Mouse (Mus musculus) limb, embryonic 15.5 days (tissue): Measurements from ENCODE around the gene Stx8. TPM values are rescaled to one million over a fixed set of nuclear protein-coding genes. Genes with fewer than 3 reads are reported as not detected.

Source experiments
- ATAC-seq: fragments of 200-750 bp; cut with Nextera tagmentation; 2 replicates; pipeline ENCODE4 v1.8.0; 2017; ENCODE audit warnings: low read depth, moderate TSS enrichment; ENCODE audit not compliant: insufficient number of reproducible peaks, low FRiP score, low TSS enrichment
- H3K27ac ChIP-seq: fragments of 300-500 bp; sonication (generic); 2 replicates; pipeline ENCODE4 v1.5.1; 2015; ENCODE audit warnings: moderate library complexity, mild to moderate bottlenecking, inconsistent platforms
- H3K27me3 ChIP-seq: fragments of 300-500 bp; sonication (generic); 2 replicates; pipeline ENCODE4 v1.6.1; 2015; ENCODE audit warnings: inconsistent platforms
- H3K36me3 ChIP-seq: fragments of 300-500 bp; sonication (generic); 2 replicates; pipeline ENCODE4 v1.6.1; 2015; ENCODE audit warnings: inconsistent platforms
- H3K4me1 ChIP-seq: fragments of 300-500 bp; sonication (generic); 2 replicates; pipeline ENCODE4 v1.6.1; 2015; ENCODE audit warnings: inconsistent platforms
- H3K4me2 ChIP-seq: fragments of 300-500 bp; sonication (generic); 2 replicates; pipeline ENCODE4 v1.6.1; 2015; ENCODE audit warnings: mild to moderate bottlenecking, inconsistent platforms
- H3K4me3 ChIP-seq: fragments of 300-500 bp; sonication (generic); 2 replicates; pipeline ENCODE4 v1.5.1; 2015; ENCODE audit warnings: mild to moderate bottlenecking, inconsistent platforms
- H3K9ac ChIP-seq: fragments of 300-500 bp; sonication (generic); 2 replicates; pipeline ENCODE4 v1.6.1; 2015; ENCODE audit warnings: inconsistent platforms
- H3K9me3 ChIP-seq: fragments of 300-500 bp; sonication (generic); 2 replicates; pipeline ENCODE4 v1.6.1; 2016; ENCODE audit warnings: inconsistent platforms
- WGBS: fragments of 180-500 bp; shearing (Covaris S2); methylation state at CpG from one replicate; pipeline ENCODE4 v1.1.7; 2015; 5-methylcytosine and 5-hydroxymethylcytosine counted together
- polyA plus RNA-seq: library from polyadenylated mRNA; unstranded; fragments of >200 nt; fragmentation: Nextera tagmentation; extraction: Ambion mirVana; gene quantifications from 2 replicates; pipeline ENCODE4 v1.2.1, GENCODE M21; 2015

The Stx8 gene
- polyA plus RNA-seq, 1 experiment from 2014 or later: 64.4 TPM

DNA sequence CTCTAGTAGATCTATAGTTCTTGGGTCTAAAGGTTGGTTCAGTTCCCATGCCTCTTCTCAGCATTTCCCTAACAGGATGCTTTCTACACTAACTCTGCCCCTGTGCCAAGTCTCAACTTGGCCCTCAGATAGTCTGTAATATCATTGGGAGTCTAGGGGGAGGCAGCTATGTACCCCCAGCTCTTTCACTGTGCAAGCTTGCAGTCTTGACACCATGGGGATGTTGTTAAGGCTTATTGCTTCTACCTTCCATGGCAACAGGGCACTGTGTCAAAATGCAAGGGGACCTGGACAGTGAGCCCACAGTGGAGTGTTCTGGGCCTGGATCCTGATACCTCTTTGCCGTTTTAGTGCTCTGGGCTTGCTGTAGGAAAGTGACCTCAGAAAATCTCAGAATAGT lies 135.6 kb downstream of the Stx8 start:
- H3K27ac ChIP-seq: no peak overlapping the region
- H3K4me3 ChIP-seq: no peak overlapping the region
- no peaks in the 10 kb centered on the region for H3K36me3 ChIP-seq
- H3K9ac ChIP-seq: no peak overlapping the region
- 83% methylated on average over 1 of the region's 1 CpGs for WGBS
- no peaks in the 10 kb centered on the region for H3K4me1 ChIP-seq
- no peaks in the 10 kb centered on the region for H3K9me3 ChIP-seq
- H3K27me3 ChIP-seq: no peaks in the 10 kb centered on the region
- no peak for ATAC-seq
- H3K4me2 ChIP-seq: no peak overlapping the region

DNA sequence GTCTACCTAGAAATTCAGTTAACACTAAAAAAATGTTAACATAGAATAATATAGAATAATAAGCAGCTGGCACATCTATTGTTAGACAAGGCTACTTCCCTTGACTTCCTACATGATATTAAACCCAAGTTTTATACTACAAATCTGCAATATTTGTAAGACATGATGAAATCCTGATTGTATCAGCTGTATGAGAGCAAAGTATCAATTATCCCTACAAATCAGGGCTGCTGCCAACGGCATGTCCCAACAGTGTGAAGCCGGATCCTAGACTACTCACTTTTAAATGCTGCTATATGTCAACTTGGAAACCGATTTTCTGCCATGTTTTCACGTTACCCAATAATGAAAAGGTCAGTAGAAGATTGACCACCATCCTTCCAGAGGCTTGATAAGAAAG lies 137.5 kb downstream of the Stx8 start:
- H3K27me3 ChIP-seq: no peaks in the 10 kb centered on the region
- H3K36me3 ChIP-seq: no peaks in the 10 kb centered on the region
- no peak overlapping the region for H3K4me2 ChIP-seq
- no peaks in the 10 kb centered on the region for H3K9me3 ChIP-seq
- H3K4me3 ChIP-seq: no peak overlapping the region
- no peaks in the 10 kb centered on the region for H3K4me1 ChIP-seq
- no peak overlapping the region for H3K9ac ChIP-seq
- WGBS: 83% methylated on average over 4 of the region's 4 CpGs
- no peak overlapping the region for H3K27ac ChIP-seq
- ATAC-seq: no peak

DNA sequence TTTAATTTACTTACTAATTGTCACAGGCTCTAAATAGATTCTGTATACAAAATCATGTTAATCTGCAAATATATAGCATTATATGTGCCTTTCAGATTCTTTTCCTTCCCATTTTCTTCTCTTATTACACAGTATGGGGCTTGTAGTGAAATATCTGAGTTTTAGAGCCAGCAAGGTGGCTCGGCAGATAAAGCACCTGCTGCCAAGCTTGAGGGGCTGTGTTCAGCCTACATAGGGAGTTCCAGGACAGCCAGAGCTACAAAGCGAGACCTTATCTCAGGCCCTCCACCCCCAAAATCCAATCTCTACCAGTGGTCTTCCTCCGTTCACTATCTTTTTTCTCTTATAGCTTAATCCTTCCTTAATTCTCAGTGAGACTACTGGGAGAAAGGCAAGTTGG lies 140.1 kb downstream of the Stx8 start:
- Histone ChIP-seq H3K9me3 (no peaks in the 10 kb centered on the region), H3K4me1 (no peaks in the 10 kb centered on the region), H3K4me2 (no peak overlapping the region), H3K9ac (no peak overlapping the region), H3K36me3 (no peaks in the 10 kb centered on the region), H3K4me3 (no peak overlapping the region), H3K27me3 (no peaks in the 10 kb centered on the region), H3K27ac (no peak overlapping the region)
- 87% methylated on average over 3 of the region's 3 CpGs for WGBS
- no peak for ATAC-seq

DNA sequence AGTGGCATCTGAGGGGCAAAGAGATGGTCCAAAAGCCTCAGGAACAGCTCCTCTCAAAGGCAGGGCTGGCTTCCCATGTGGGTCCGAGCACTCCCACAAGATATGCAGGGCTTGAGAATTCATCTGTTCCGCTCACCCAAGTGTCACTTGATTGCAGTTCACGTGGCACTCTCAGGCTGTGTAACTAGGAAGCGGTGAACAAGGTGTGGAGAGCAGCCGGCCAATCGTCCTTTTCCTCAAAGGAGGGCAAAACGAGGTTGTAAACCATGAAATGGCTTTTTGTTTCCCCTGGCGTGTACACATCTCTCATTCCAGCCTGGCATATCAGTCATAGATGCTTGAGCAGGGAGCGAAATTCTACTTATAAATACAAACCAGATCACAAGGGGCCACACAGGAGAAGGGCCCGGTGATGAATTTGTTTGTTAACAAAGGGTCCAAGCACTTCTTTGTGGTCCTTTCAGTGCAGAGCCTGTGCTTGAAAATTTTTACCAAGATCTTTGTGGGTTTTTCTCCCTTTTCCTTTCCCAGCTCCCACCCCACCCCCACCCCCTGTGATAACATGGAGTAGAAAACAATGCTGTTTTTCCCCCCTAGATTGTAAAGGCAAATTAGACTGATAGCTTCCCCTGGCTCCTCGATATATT lies 147.6 kb downstream of the Stx8 start:
- Histone ChIP-seq H3K27ac (no peak overlapping the region), H3K4me2 (no peak overlapping the region), H3K27me3 (no peaks in the 10 kb centered on the region), H3K9ac (no peak overlapping the region), H3K36me3 (no peaks in the 10 kb centered on the region), H3K9me3 (no peaks in the 10 kb centered on the region), H3K4me1 (no peaks in the 10 kb centered on the region), H3K4me3 (no peak overlapping the region)
- ATAC-seq: no peak
- 43% methylated on average over 11 of the region's 11 CpGs for WGBS

DNA sequence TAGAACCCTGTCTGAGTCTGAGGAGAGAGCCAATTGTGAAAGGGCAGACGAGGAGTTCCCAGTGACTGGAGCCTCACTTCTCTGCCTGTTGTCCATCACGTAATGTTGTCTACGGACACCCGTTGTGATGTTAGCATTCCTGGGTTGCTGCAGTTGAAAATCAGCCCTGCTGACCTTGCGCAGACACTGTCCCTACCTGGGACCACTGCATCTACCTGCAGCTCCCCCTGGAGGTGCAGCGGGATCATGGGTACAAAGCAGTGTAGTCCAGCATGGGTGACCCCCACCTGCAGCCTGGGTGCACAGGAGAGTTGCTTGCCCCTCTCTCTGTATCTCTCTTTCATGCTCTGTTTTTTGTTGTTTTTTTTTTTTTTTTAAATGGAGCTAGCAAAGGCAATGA lies 148.2 kb downstream of the Stx8 start:
- WGBS: 43% methylated on average over 6 of the region's 6 CpGs
- H3K4me2 ChIP-seq: no peak overlapping the region
- H3K4me1 ChIP-seq: no peaks in the 10 kb centered on the region
- H3K9me3 ChIP-seq: no peaks in the 10 kb centered on the region
- H3K36me3 ChIP-seq: no peaks in the 10 kb centered on the region
- H3K4me3 ChIP-seq: no peak overlapping the region
- H3K27me3 ChIP-seq: no peaks in the 10 kb centered on the region
- no peak overlapping the region for H3K27ac ChIP-seq
- H3K9ac ChIP-seq: no peak overlapping the region
- ATAC-seq: no peak

DNA sequence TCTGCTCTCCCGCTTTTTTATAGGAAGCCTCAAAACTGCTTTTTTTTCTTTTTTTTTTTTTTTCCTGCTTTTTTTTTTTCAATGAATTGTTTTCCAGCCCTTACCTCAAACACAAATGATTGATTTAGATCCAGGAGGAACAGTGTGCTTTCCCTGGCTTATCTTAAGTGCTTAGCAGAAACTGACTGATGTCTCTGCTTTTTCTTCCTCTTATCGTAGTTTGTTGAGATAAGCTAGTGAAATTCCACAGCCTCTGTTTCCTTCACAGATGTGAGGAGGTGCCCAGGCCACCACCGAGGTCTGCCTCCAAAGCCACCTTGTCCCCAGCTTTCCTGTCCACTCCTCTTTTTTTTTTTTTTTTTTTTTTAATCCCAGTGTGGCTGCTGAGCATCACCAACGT lies 150.2 kb downstream of the Stx8 start:
- H3K27ac ChIP-seq: no peak overlapping the region
- no peak for ATAC-seq
- no peaks in the 10 kb centered on the region for H3K9me3 ChIP-seq
- H3K4me3 ChIP-seq: no peak overlapping the region
- H3K36me3 ChIP-seq: no peaks in the 10 kb centered on the region
- no peak overlapping the region for H3K9ac ChIP-seq
- 64% methylated on average over 4 of the region's 4 CpGs for WGBS
- no peaks in the 10 kb centered on the region for H3K27me3 ChIP-seq
- H3K4me1 ChIP-seq: peaks cover 6% of the 10 kb centered on the region
- H3K4me2 ChIP-seq: no peak overlapping the region

DNA sequence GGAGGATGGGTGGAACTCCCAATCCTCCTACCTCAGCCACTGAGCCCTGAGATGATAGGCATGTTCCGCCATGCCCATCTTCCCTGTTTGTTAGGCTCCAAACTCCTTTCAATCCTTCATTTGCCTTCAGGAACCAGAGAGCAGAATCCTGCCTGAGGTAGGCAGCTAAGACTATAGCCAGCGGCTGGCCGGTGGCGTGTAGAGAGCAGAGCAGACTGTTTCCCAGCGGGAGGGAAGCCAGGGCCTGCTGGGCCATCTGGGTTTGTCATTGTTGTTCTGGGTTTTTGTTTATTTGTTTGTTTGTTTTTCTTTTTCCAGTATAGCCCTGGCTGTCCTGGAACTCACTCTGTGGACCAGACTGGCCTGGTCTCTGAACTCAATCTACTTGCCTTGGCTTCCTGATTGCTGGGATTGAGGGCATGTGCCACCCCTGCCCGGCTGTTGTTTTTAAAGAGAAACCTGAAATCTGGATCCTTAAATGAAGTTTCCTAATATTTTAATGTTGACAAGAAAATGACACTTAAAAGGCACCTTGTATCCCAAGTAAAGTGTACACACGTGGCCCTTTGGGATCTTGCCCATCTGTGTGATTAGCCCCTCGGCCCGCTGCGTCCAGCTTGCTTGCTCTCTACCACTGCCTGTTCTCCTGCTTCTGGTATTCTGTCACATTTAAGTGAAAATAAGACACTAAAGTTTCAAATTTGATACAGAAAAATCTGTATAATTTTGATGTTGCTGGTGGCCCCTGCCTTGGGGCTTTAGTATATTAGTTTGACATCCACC lies 152.1 kb downstream of the Stx8 start:
- ATAC-seq: no peak
- no peak overlapping the region for H3K27ac ChIP-seq
- H3K4me2 ChIP-seq: no peak overlapping the region
- H3K4me1 ChIP-seq: peaks cover 10% of the 10 kb centered on the region
- H3K4me3 ChIP-seq: no peak overlapping the region
- H3K9ac ChIP-seq: no peak overlapping the region
- 93% methylated on average over 10 of the region's 10 CpGs for WGBS
- H3K27me3 ChIP-seq: no peaks in the 10 kb centered on the region
- no peaks in the 10 kb centered on the region for H3K9me3 ChIP-seq
- H3K36me3 ChIP-seq: no peaks in the 10 kb centered on the region

DNA sequence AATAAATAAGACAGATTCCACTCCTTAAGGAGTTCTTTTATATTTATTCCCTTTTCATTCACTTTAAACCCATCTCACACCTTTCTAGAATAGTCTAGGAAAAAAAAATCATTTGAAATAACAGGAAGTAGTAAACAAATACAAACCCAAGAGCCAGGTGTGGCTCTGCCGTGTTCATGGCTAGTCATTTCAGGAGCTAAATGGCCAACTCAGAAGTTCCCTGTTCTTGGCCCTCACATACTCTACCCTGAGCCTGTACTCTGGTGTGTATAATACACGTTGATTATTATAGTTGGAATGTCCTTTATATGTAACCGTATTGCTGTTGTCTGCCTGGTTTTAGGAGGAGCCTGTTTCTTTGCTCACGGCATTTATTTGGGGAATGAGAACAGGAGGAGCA lies 152.7 kb downstream of the Stx8 start:
- Histone ChIP-seq H3K9me3 (no peaks in the 10 kb centered on the region), H3K9ac (no peak overlapping the region), H3K27ac (no peak overlapping the region), H3K27me3 (no peaks in the 10 kb centered on the region), H3K36me3 (no peaks in the 10 kb centered on the region), H3K4me3 (no peak overlapping the region), H3K4me1 (peaks cover 10% of the 10 kb centered on the region), H3K4me2 (no peak overlapping the region)
- no peak for ATAC-seq
- WGBS: 65% methylated on average over 4 of the region's 4 CpGs

DNA sequence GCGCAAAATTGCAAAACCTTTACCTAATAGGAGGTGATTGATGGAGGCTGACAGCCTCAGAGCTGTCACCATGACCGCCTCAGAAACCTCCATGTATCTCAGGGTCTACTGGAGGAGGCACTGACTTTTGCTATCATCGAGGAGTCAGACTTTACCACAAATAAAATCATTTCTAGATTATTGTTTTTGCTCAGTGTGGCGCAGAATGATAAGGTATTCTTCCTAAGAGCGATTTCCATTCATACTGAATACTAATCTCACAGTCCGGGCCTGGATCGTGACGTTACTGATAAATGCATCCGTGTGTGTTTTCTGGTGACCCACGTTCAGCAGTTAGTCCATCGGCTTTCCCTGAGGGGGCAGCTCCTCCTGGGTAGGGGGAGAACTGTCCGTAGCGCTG lies 153.1 kb downstream of the Stx8 start:
- no peaks in the 10 kb centered on the region for H3K9me3 ChIP-seq
- no peak for ATAC-seq
- peaks cover 10% of the 10 kb centered on the region for H3K4me1 ChIP-seq
- H3K27me3 ChIP-seq: no peaks in the 10 kb centered on the region
- no peak overlapping the region for H3K4me3 ChIP-seq
- no peaks in the 10 kb centered on the region for H3K36me3 ChIP-seq
- no peak overlapping the region for H3K9ac ChIP-seq
- 92% methylated on average over 13 of the region's 13 CpGs for WGBS
- H3K4me2 ChIP-seq: no peak overlapping the region
- H3K27ac ChIP-seq: no peak overlapping the region

DNA sequence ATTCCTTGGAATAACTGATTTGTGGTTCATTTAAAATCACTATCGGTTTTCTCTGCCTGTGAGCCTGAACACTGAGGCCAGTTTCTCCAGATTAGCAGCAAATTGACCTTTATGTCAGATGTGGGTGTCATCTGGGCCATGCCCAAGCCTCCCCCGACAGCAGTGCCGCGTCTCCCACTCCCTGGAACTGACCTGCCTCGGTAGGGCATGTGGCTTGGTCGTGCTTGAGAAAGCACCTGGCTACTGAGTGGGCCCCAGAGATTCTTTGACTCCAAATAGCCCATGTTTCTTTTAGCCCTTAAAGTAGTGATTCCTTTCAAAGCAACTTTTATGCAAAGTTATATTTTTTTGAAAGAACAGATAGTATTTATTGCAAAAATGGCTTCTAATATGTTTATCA lies 155.3 kb downstream of the Stx8 start:
- Histone ChIP-seq H3K27me3 (no peaks in the 10 kb centered on the region), H3K27ac (no peak overlapping the region)

DNA sequence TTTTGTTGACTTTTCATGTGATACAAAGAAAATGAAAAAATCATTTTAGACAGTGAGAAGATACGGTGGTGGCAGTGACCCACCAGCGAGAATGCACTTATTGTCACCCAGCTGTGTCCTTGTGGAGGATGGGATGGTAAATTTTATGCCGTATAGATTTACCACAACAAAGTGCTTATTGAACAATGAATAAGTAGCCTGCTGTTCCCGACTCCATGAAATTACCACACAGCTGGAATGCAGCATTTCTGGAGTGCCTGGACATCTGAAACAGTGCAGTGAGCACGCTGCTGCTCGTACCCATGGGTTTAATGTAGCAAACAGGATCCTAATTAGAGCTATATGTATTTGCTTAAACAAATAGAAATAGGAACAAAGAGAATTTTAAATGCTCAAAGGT lies 155.7 kb downstream of the Stx8 start:
- Histone ChIP-seq H3K27me3 (no peaks in the 10 kb centered on the region), H3K4me1 (peaks cover 10% of the 10 kb centered on the region), H3K9ac (no peak overlapping the region), H3K4me2 (no peak overlapping the region), H3K9me3 (no peaks in the 10 kb centered on the region), H3K4me3 (no peak overlapping the region), H3K27ac (no peak overlapping the region), H3K36me3 (no peaks in the 10 kb centered on the region)
- ATAC-seq: no peak
- 24% methylated on average over 6 of the region's 6 CpGs for WGBS

More for the DNA sequence above, 155.3 kb downstream of the Stx8 start:
- H3K9me3 ChIP-seq: no peaks in the 10 kb centered on the region
- H3K4me3 ChIP-seq: no peak overlapping the region
- WGBS: 35% methylated on average over 6 of the region's 6 CpGs
- H3K4me2 ChIP-seq: no peak overlapping the region
- ATAC-seq: no peak
- H3K4me1 ChIP-seq: peaks cover 10% of the 10 kb centered on the region
- H3K36me3 ChIP-seq: no peaks in the 10 kb centered on the region
- no peak overlapping the region for H3K9ac ChIP-seq

DNA sequence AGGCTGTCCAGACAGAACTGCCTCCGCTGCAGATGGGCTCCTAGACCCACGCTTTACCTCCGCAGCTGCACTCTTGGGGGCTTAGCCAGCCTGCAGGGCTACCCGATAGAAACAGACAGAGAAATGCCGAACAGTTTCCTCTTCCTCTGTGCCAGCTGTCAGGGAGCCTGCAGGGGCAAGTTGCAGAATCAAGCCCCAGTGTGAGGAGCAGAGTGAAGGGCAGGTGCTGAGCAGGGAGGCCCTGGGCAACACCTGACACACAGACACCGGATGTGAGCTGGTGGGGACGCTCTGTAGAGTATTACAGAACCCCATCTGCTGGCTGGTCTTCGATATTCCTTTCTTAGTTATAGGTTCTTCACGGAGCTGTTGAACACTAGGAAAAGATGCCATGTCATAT lies 160.1 kb downstream of the Stx8 start:
- no peaks in the 10 kb centered on the region for H3K36me3 ChIP-seq
- 73% methylated on average over 9 of the region's 9 CpGs for WGBS
- no peak overlapping the region for H3K4me2 ChIP-seq
- no peak for ATAC-seq
- H3K27ac ChIP-seq: no peak overlapping the region
- H3K4me1 ChIP-seq: peaks cover 5% of the 10 kb centered on the region
- no peak overlapping the region for H3K4me3 ChIP-seq
- no peak overlapping the region for H3K9ac ChIP-seq
- no peaks in the 10 kb centered on the region for H3K27me3 ChIP-seq
- no peaks in the 10 kb centered on the region for H3K9me3 ChIP-seq
